In the genomic region with DNA sequence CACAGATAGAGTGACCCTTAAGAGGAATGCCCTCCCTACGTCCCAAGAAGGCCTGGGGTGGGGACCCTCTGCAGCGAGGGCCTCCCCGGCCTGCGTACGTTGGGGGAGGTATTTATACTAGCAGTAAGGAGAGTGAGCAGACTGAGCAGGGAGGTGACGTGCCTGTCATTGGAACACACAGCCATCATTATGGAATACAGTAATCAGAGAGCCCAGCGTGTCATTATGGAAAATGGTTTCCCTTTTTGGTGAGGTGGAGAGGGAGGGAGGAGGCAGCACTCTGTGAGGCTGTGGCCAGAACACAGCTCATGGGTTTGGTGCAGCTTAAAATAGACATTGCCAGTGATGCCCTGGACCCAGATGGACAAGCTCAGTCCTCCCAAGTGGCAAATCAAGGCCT, we compare ENCODE assay signal across 19 mouse cellular contexts. TPM values are rescaled to one million over a fixed set of nuclear protein-coding genes. Genes with fewer than 3 reads are reported as not detected.
DNase-seq lines count a peak whose midpoint lies in the region; ATAC-seq and TF ChIP-seq lines count a peak whose summit lies in the region.
"Had no signal": no experiment of that assay in that cellular context is flagged by ENCODE, and none has a peak within 500 bp of the region (broad histone marks: within the 10 kb centered on the region; RNA-seq: fewer than 3 reads in every experiment).

No protein-coding gene starts in this region.

- no peak for TF ChIP-seq CTCF in forebrain, postnatal 0 days (IDR thresholded peaks at IDR 0.05; ENCODE audit: low read depth)

- H3K9me3 ChIP-seq in hindbrain, embryonic 10.5 days, result no peaks in the 10 kb centered on the region
- no peaks in the 10 kb centered on the region for H3K9me3 ChIP-seq in hindbrain, embryonic 11.5 days (ENCODE audit: control insufficient read depth, low read length)
- H3K9me3 ChIP-seq in midbrain, embryonic 14.5 days (ENCODE audit: control insufficient read depth, low read length), result no peaks in the 10 kb centered on the region
- H3K9me3 ChIP-seq in midbrain, embryonic 15.5 days, result no peaks in the 10 kb centered on the region
- no peaks in the 10 kb centered on the region for H3K9me3 ChIP-seq in forebrain, postnatal 0 days (ENCODE audit: low read length)

- DNase-seq in hindbrain, embryonic 10.5 days (ENCODE audit: low spot score), result no peak
- no peak for DNase-seq in hindbrain, embryonic 11.5 days (ENCODE audit: low spot score)
- no peak for DNase-seq in midbrain, embryonic 14.5 days
- DNase-seq in forebrain, postnatal 0 days, result no peak
- peak; percentile 4 for DNase-seq in telencephalon, adult 2 months (ENCODE audit: low read depth, low spot score)
- DNase-seq in gastrocnemius, postnatal 25 days, result no peak
- no peak for DNase-seq in ovary, adult 18-20 months (ENCODE audit: low spot score)
- DNase-seq: adrenal gland, postnatal 36 days; B cell, adult 2 months; cerebellum, adult 9-11 months; gastrocnemius, postnatal 14 days; heart, postnatal 14 days; kidney, adult 8-10 months; kidney, postnatal 36 days; right cerebral cortex, postnatal 25 days had no signal

- H3K27ac ChIP-seq in hindbrain, embryonic 10.5 days, result peak overlapping the region; percentile 24; the same call in 1 of the 2 replicates
- H3K27ac ChIP-seq in hindbrain, embryonic 11.5 days (ENCODE audit: low read depth, low read length), result no peak overlapping the region
- H3K27ac ChIP-seq in midbrain, embryonic 14.5 days (replicated peaks; ENCODE audit: low read depth, low read length), result no peak overlapping the region
- no peak overlapping the region for H3K27ac ChIP-seq in midbrain, embryonic 15.5 days
- H3K27ac ChIP-seq in forebrain, postnatal 0 days (ENCODE audit: low read depth, low read length), result no peak overlapping the region

- WGBS in hindbrain, embryonic 10.5 days, result 69% methylated on average over 7 of the region's 7 CpGs
- 72% methylated on average over 7 of the region's 7 CpGs for WGBS in hindbrain, embryonic 11.5 days
- WGBS in midbrain, embryonic 14.5 days, result 49% methylated on average over 7 of the region's 7 CpGs
- WGBS in midbrain, embryonic 15.5 days, result 53% methylated on average over 7 of the region's 7 CpGs
- 53% methylated on average over 7 of the region's 7 CpGs for WGBS in forebrain, postnatal 0 days

- H3K4me3 ChIP-seq in hindbrain, embryonic 10.5 days, result no peak overlapping the region
- H3K4me3 ChIP-seq in hindbrain, embryonic 11.5 days (ENCODE audit: low read depth, low read length), result no peak overlapping the region
- no peak overlapping the region for H3K4me3 ChIP-seq in midbrain, embryonic 14.5 days (replicated peaks; ENCODE audit: low read depth, low read length)
- no peak overlapping the region for H3K4me3 ChIP-seq in midbrain, embryonic 15.5 days
- H3K4me3 ChIP-seq in forebrain, postnatal 0 days (ENCODE audit: low read depth, low read length), result no peak overlapping the region

- H3K9ac ChIP-seq in hindbrain, embryonic 11.5 days (ENCODE audit: low read depth, low read length), result no peak overlapping the region
- H3K9ac ChIP-seq in midbrain, embryonic 14.5 days (replicated peaks; ENCODE audit: low read length), result no peak overlapping the region
- H3K9ac ChIP-seq in midbrain, embryonic 15.5 days, result no peak overlapping the region
- H3K9ac ChIP-seq in forebrain, postnatal 0 days, result no peak overlapping the region

- peaks cover 62% of the 10 kb centered on the region for H3K4me1 ChIP-seq in hindbrain, embryonic 10.5 days (replicated peaks)
- H3K4me1 ChIP-seq in hindbrain, embryonic 11.5 days (replicated peaks; ENCODE audit: control insufficient read depth, insufficient read depth, low read length), result peaks cover 7% of the 10 kb centered on the region; the same call in 1 of the 2 replicates
- peaks cover 19% of the 10 kb centered on the region for H3K4me1 ChIP-seq in midbrain, embryonic 14.5 days (ENCODE audit: control insufficient read depth, insufficient read depth, low read length)
- peaks cover 12% of the 10 kb centered on the region for H3K4me1 ChIP-seq in midbrain, embryonic 15.5 days
- 0 out of 2 replicates have a peak, but pooled peaks cover 3% of the 10 kb centered on the region for H3K4me1 ChIP-seq in forebrain, postnatal 0 days (ENCODE audit: insufficient read depth)

- no peak overlapping the region for H3K4me2 ChIP-seq in hindbrain, embryonic 11.5 days (replicated peaks; ENCODE audit: low read depth, low read length)
- no peak overlapping the region for H3K4me2 ChIP-seq in midbrain, embryonic 14.5 days (ENCODE audit: low read length)
- H3K4me2 ChIP-seq in midbrain, embryonic 15.5 days, result no peak overlapping the region
- H3K4me2 ChIP-seq in forebrain, postnatal 0 days (ENCODE audit: low read depth), result no peak overlapping the region
- H3K4me2 ChIP-seq: heart, embryonic 11.5 days had no signal

- ATAC-seq in hindbrain, embryonic 11.5 days (ENCODE audit: low FRiP score), result no peak
- 0 out of 2 replicates have a peak, but pooled peaks have one; percentile 14 for ATAC-seq in midbrain, embryonic 14.5 days (ENCODE audit: low FRiP score, low TSS enrichment)
- no peak for ATAC-seq in midbrain, embryonic 15.5 days (replicated peaks)
- ATAC-seq in forebrain, postnatal 0 days, result peak; percentile 45; the same call in 1 of the 2 replicates
- ATAC-seq: hindbrain, embryonic 16.5 days had no signal

- H3K36me3 ChIP-seq in hindbrain, embryonic 10.5 days, result no peaks in the 10 kb centered on the region
- no peaks in the 10 kb centered on the region for H3K36me3 ChIP-seq in hindbrain, embryonic 11.5 days (ENCODE audit: control insufficient read depth, insufficient read depth, low read length)
- H3K36me3 ChIP-seq in midbrain, embryonic 14.5 days (ENCODE audit: control insufficient read depth, insufficient read depth, low read length), result no peaks in the 10 kb centered on the region
- no peaks in the 10 kb centered on the region for H3K36me3 ChIP-seq in midbrain, embryonic 15.5 days (replicated peaks)
- H3K36me3 ChIP-seq in forebrain, postnatal 0 days (ENCODE audit: insufficient read depth), result no peaks in the 10 kb centered on the region

- H3K27me3 ChIP-seq in hindbrain, embryonic 10.5 days (ENCODE audit: insufficient read depth, poor library complexity, severe bottlenecking), result peaks cover 52% of the 10 kb centered on the region
- peaks cover 4% of the 10 kb centered on the region for H3K27me3 ChIP-seq in hindbrain, embryonic 11.5 days (ENCODE audit: control insufficient read depth, insufficient read depth, low read length)
- no peaks in the 10 kb centered on the region for H3K27me3 ChIP-seq in midbrain, embryonic 14.5 days (ENCODE audit: control insufficient read depth, insufficient read depth, low read length)
- H3K27me3 ChIP-seq in midbrain, embryonic 15.5 days (replicated peaks), result no peaks in the 10 kb centered on the region
- peaks cover 3% of the 10 kb centered on the region; the same call in 1 of the 2 replicates for H3K27me3 ChIP-seq in forebrain, postnatal 0 days (ENCODE audit: insufficient read depth, low read length)

RNA-seq across cellular contexts. Expression of a gene that starts 11.1 kb away (rescaled TPM):
- polyA plus RNA-seq in hindbrain, embryonic 10.5 days (2016; fragmentation: Nextera tagmentation; extraction: Ambion mirVana), result 7.4 and 12.9 TPM in 2 replicates
- polyA plus RNA-seq in hindbrain, embryonic 11.5 days (2014; fragmentation: Nextera tagmentation; extraction: Ambion mirVana), result 6.2 and 7.1 TPM in 2 replicates
- 7.3 and 14.9 TPM in 2 replicates for polyA plus RNA-seq in midbrain, embryonic 14.5 days (2014; fragmentation: Nextera tagmentation; extraction: Ambion mirVana)
- 11.7 and 13.0 TPM in 2 replicates for polyA plus RNA-seq in midbrain, embryonic 15.5 days (2015; fragmentation: Nextera tagmentation; extraction: Ambion mirVana)
- total RNA-seq in forebrain, postnatal 0 days (2014; rRNA removed), result 6.6 and 8.2 TPM in 2 replicates
- 3.1 and 4.6 TPM in 2 replicates for polyA plus RNA-seq in forebrain, postnatal 0 days (2015; fragmentation: Nextera tagmentation; extraction: Ambion mirVana)
- 1 to 10 TPM; 2.1 to 3.5 TPM for total RNA-seq in gastrocnemius, postnatal 25 days (2021)
- total RNA-seq: megakaryocyte-erythroid progenitor cell, adult 5-6 weeks had no signal

Comparison
In these comparisons a context has a peak if more than half of its experiments do, and no peak if none do; other contexts are left out.
1. ATAC-seq: peak in midbrain, embryonic 14.5 days (single experiment) and forebrain, postnatal 0 days (single experiment); none in hindbrain, embryonic 11.5 days (single experiment) and midbrain, embryonic 15.5 days (single experiment).